Mouse (Mus musculus) frontal cortex, adult (tissue): ENCODE measurements at regions not wholly inside any gene's neighbourhood (a gene's known extent, or its start where the extent isn't known, plus 50 kb on each side); places are given as distances from the start of the nearest gene placed in this dataset.

Experiments used
- ATAC-seq: cut with Nextera tagmentation; 2 replicates; pipeline ENCODE4 v1.9.2; 2017; ENCODE audit warnings: mild to moderate bottlenecking, moderate library complexity, mixed read lengths; ENCODE audit not compliant: low TSS enrichment

GRCm38 (mm10) chr1:99237214-99237613 is 535.4 kb upstream of the Cntnap5b start:
- ATAC-seq, result no peak

GRCm38 (mm10) chr1:99285612-99286011 is 487.0 kb upstream of the Cntnap5b start:
- peak; percentile 100 for ATAC-seq

GRCm38 (mm10) chr1:99287834-99288233 is 484.7 kb upstream of the Cntnap5b start:
- ATAC-seq, result no peak

GRCm38 (mm10) chr1:99299139-99299538 is 473.4 kb upstream of the Cntnap5b start:
- ATAC-seq, result no peak

- peak; percentile 34; the same call in 1 of the 2 replicates for ATAC-seq
Measured at GRCm38 (mm10) chr1:99317043-99317709, 455.4 kb upstream of the Cntnap5b start.

GRCm38 (mm10) chr1:99317710-99318066 is 454.9 kb upstream of the Cntnap5b start:
- ATAC-seq, result no peak
